ENCODE assay signal across 15 mouse cellular contexts in the genomic region with DNA sequence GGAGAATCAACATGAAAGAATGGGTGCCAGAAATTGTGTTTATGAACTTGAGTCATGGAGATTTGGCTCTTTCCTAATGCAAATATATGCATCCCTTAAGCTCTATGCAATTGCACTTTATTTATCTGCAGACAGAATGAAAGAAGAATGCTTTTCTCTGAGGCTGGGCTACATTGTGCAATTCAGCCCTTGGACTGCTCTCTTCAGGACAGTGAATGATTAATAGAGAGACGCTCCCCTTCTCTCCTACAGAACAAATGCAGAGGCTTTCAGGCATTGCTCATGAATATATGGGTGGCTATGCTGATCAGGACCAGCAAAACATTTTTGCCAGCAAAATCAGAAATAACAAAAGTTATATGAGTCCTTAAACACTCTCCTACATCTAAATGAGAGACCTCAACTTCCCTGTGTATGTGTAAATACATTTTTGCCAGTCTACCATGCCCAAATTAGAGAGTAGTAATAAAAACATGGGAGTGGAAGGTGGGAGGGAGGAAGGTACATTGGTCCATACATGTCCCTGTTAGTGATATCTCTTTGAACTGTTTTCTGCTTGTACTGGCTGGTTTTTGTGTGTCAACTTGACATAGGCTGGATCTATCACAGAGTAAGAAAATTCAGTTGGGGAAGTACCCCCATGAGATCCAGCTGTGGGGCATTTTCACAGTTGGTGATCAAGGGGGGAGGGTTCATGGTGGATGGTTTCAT.
DNase-seq lines count a peak whose midpoint lies in the region; ATAC-seq lines count a peak whose summit lies in the region.
"Had no signal": no experiment of that assay in that cellular context is flagged by ENCODE, and none has a peak within 500 bp of the region (broad histone marks: within the 10 kb centered on the region; RNA-seq: fewer than 3 reads in every experiment).

No protein-coding gene starts in this region.

- no peak overlapping the region for H3K4me2 ChIP-seq in hindbrain, embryonic 12.5 days (replicated peaks)
- H3K4me2 ChIP-seq in hindbrain, embryonic 16.5 days (ENCODE audit: low read length): no peak overlapping the region
- no peak overlapping the region for H3K4me2 ChIP-seq in midbrain, embryonic 15.5 days
- H3K4me2 ChIP-seq in midbrain, embryonic 13.5 days (replicated peaks): no peak overlapping the region
- H3K4me2 ChIP-seq: embryonic facial prominence, embryonic 13.5 days; forebrain, embryonic 12.5 days had no signal

- H3K4me1 ChIP-seq in hindbrain, embryonic 12.5 days: peaks cover 5% of the 10 kb centered on the region; the same call in 1 of the 2 replicates
- no peaks in the 10 kb centered on the region for H3K4me1 ChIP-seq in hindbrain, embryonic 16.5 days (ENCODE audit: control insufficient read depth, insufficient read depth, low read depth, low read length)
- H3K4me1 ChIP-seq in midbrain, embryonic 15.5 days: peaks cover 6% of the 10 kb centered on the region; the same call in 1 of the 2 replicates
- H3K4me1 ChIP-seq in midbrain, embryonic 13.5 days (replicated peaks): peaks cover 11% of the 10 kb centered on the region
- H3K4me1 ChIP-seq: embryonic facial prominence, embryonic 13.5 days; heart, embryonic 10.5 days; megakaryocyte, embryonic 14.5 days had no signal

- no peaks in the 10 kb centered on the region for H3K36me3 ChIP-seq in hindbrain, embryonic 12.5 days
- H3K36me3 ChIP-seq in hindbrain, embryonic 16.5 days (ENCODE audit: control insufficient read depth, insufficient read depth, low read length): no peaks in the 10 kb centered on the region
- no peaks in the 10 kb centered on the region for H3K36me3 ChIP-seq in midbrain, embryonic 15.5 days (replicated peaks)
- H3K36me3 ChIP-seq in midbrain, embryonic 13.5 days: no peaks in the 10 kb centered on the region
- H3K36me3 ChIP-seq: embryonic facial prominence, embryonic 13.5 days; forebrain, embryonic 12.5 days; heart, embryonic 10.5 days had no signal

- DNase-seq in adrenal gland, adult 2 months: peak; percentile 38
- DNase-seq in adrenal gland, postnatal 4 days (ENCODE audit: low spot score in 2 of 2): no peak
- DNase-seq in yolk sac, embryonic 10.5 days (ENCODE audit: low spot score): peak; percentile 40
- DNase-seq in layer of hippocampus, adult 8-10 months (ENCODE audit: low spot score in 2 of 2): no peak
- DNase-seq: cerebellum, postnatal 36 days; gastrocnemius, postnatal 14 days; heart, postnatal 36 days had no signal

- 0 out of 2 replicates have a peak, but pooled peaks have one; percentile 41 for ATAC-seq in hindbrain, embryonic 12.5 days (ENCODE audit: low FRiP score)
- ATAC-seq in hindbrain, embryonic 16.5 days: no peak
- ATAC-seq in midbrain, embryonic 15.5 days (replicated peaks): 0 out of 2 replicates have a peak, but pooled peaks have one; percentile 43
- no peak for ATAC-seq in midbrain, embryonic 13.5 days

- no peak overlapping the region for H3K4me3 ChIP-seq in hindbrain, embryonic 12.5 days
- H3K4me3 ChIP-seq in hindbrain, embryonic 16.5 days (ENCODE audit: low read length): no peak overlapping the region
- H3K4me3 ChIP-seq in midbrain, embryonic 15.5 days: no peak overlapping the region
- no peak overlapping the region for H3K4me3 ChIP-seq in midbrain, embryonic 13.5 days (replicated peaks)
- H3K4me3 ChIP-seq: embryonic facial prominence, embryonic 13.5 days; forebrain, embryonic 12.5 days; heart, embryonic 10.5 days; megakaryocyte, embryonic 14.5 days had no signal

- H3K9me3 ChIP-seq in hindbrain, embryonic 12.5 days (replicated peaks): no peaks in the 10 kb centered on the region
- H3K9me3 ChIP-seq in hindbrain, embryonic 16.5 days (ENCODE audit: control insufficient read depth, low read length): no peaks in the 10 kb centered on the region
- H3K9me3 ChIP-seq in midbrain, embryonic 15.5 days: no peaks in the 10 kb centered on the region
- no peaks in the 10 kb centered on the region; the same call in 1 of the 2 replicates for H3K9me3 ChIP-seq in midbrain, embryonic 13.5 days
- H3K9me3 ChIP-seq: embryonic facial prominence, embryonic 13.5 days; forebrain, embryonic 12.5 days; heart, embryonic 10.5 days; megakaryocyte, embryonic 14.5 days had no signal

- WGBS in hindbrain, embryonic 12.5 days: 33% methylated on average over 1 of the region's 1 CpGs
- WGBS in hindbrain, embryonic 16.5 days: 22% methylated on average over 1 of the region's 1 CpGs
- 15% methylated on average over 1 of the region's 1 CpGs for WGBS in midbrain, embryonic 15.5 days
- WGBS in midbrain, embryonic 13.5 days: 24% methylated on average over 1 of the region's 1 CpGs

- no peak overlapping the region; the same call in 1 of the 2 replicates for H3K27ac ChIP-seq in hindbrain, embryonic 12.5 days
- no peak overlapping the region for H3K27ac ChIP-seq in hindbrain, embryonic 16.5 days (ENCODE audit: low read depth, low read length)
- H3K27ac ChIP-seq in midbrain, embryonic 15.5 days: no peak overlapping the region
- no peak overlapping the region for H3K27ac ChIP-seq in midbrain, embryonic 13.5 days
- H3K27ac ChIP-seq: embryonic facial prominence, embryonic 13.5 days; heart, embryonic 10.5 days had no signal

- peaks cover 5% of the 10 kb centered on the region; the same call in 1 of the 2 replicates for H3K27me3 ChIP-seq in hindbrain, embryonic 12.5 days
- no peaks in the 10 kb centered on the region for H3K27me3 ChIP-seq in hindbrain, embryonic 16.5 days (replicated peaks; ENCODE audit: control insufficient read depth, insufficient read depth, low read length)
- no peaks in the 10 kb centered on the region for H3K27me3 ChIP-seq in midbrain, embryonic 15.5 days (replicated peaks)
- H3K27me3 ChIP-seq in midbrain, embryonic 13.5 days: no peaks in the 10 kb centered on the region
- H3K27me3 ChIP-seq: embryonic facial prominence, embryonic 13.5 days; forebrain, embryonic 12.5 days; megakaryocyte, embryonic 14.5 days had no signal

- no peak overlapping the region for H3K9ac ChIP-seq in hindbrain, embryonic 12.5 days
- no peak overlapping the region for H3K9ac ChIP-seq in hindbrain, embryonic 16.5 days (ENCODE audit: low read depth, low read length)
- H3K9ac ChIP-seq in midbrain, embryonic 15.5 days: no peak overlapping the region
- no peak overlapping the region for H3K9ac ChIP-seq in midbrain, embryonic 13.5 days (replicated peaks)
- H3K9ac ChIP-seq: embryonic facial prominence, embryonic 13.5 days; forebrain, embryonic 12.5 days had no signal

Comparison
In these comparisons a context has a peak if more than half of its experiments do, and no peak if none do; other contexts are left out.
1. DNase-seq: peak in adrenal gland, adult 2 months (single experiment) and yolk sac, embryonic 10.5 days (single experiment); none in adrenal gland, postnatal 4 days (0 of 2) and layer of hippocampus, adult 8-10 months (0 of 2).
2. ATAC-seq: peak in hindbrain, embryonic 12.5 days (single experiment) and midbrain, embryonic 15.5 days (single experiment); none in hindbrain, embryonic 16.5 days (single experiment) and midbrain, embryonic 13.5 days (single experiment).